Mouse (Mus musculus) heart, postnatal 0 days (tissue): Measurements from ENCODE around the gene Heatr5a. TPM values are rescaled to one million over a fixed set of nuclear protein-coding genes. Genes with fewer than 3 reads are reported as not detected.

Experiments
- ATAC-seq: fragments of 200-750 bp; cut with Nextera tagmentation; 2 replicates; pipeline ENCODE4 v1.8.0; 2017; ENCODE audit warnings: low read depth, moderate number of reproducible peaks, moderate library complexity; ENCODE audit not compliant: insufficient read depth
- DNase-seq: peaks from one replicate; pipeline ENCODE4 v3.0.0-alpha.2; 2016; ENCODE audit warnings: low spot score
- H3K27ac ChIP-seq: fragments of 300-500 bp; sonication (generic); 2 replicates; pipeline ENCODE4 v1.5.1; 2014; ENCODE audit warnings: low read depth, mild to moderate bottlenecking
- H3K27me3 ChIP-seq: fragments of 300-500 bp; sonication (generic); 2 replicates; pipeline ENCODE4 v1.6.1; 2014; ENCODE audit warnings: low read length, mixed read lengths; ENCODE audit not compliant: control insufficient read depth, insufficient read depth
- H3K36me3 ChIP-seq: fragments of 300-500 bp; sonication (generic); replicated peaks from 2 replicates; pipeline ENCODE4 v1.6.1; 2014; ENCODE audit warnings: low read length, mixed read lengths; ENCODE audit not compliant: control insufficient read depth, insufficient read depth
- H3K4me1 ChIP-seq: fragments of 300-500 bp; sonication (generic); 2 replicates; pipeline ENCODE4 v1.6.1; 2014; ENCODE audit warnings: antibody characterized with exemption; ENCODE audit not compliant: control insufficient read depth, insufficient read depth
- H3K4me2 ChIP-seq: fragments of 300-500 bp; sonication (generic); 2 replicates; pipeline ENCODE4 v1.6.1; 2014; ENCODE audit warnings: low read depth, mild to moderate bottlenecking, low read length, moderate library complexity
- H3K4me3 ChIP-seq: fragments of 300-500 bp; sonication (generic); 2 replicates; pipeline ENCODE4 v1.5.1; 2014; ENCODE audit warnings: low read depth, low read length
- H3K9ac ChIP-seq: fragments of 300-500 bp; sonication (generic); replicated peaks from 2 replicates; pipeline ENCODE4 v1.6.1; 2014; ENCODE audit warnings: low read depth, low read length, mixed read lengths
- H3K9me3 ChIP-seq: fragments of 300-500 bp; sonication (generic); replicated peaks from 2 replicates; pipeline ENCODE4 v1.6.1; 2016; ENCODE audit warnings: low read length; ENCODE audit not compliant: control insufficient read depth
- CTCF ChIP-seq: IDR thresholded peaks from 2 replicates; pipeline ENCODE4 v1.5.1; 2016; ENCODE audit warnings: antibody characterized with exemption, control low read depth, low read depth
- EP300 ChIP-seq: IDR thresholded peaks from 2 replicates; pipeline ENCODE4 v1.6.1; 2016; ENCODE audit warnings: antibody characterized with exemption, low read depth
- WGBS: fragments of 180-500 bp; shearing (Covaris S2); extraction: QIAGEN DNeasy Blood & Tissue Kit; methylation state at CpG from one replicate; pipeline ENCODE4 v1.1.7; 2014; 5-methylcytosine and 5-hydroxymethylcytosine counted together
- polyA plus RNA-seq: library from polyadenylated mRNA; unstranded; fragments of >200 nt; fragmentation: Nextera tagmentation; extraction: Ambion mirVana; gene quantifications from 2 replicates; pipeline ENCODE4 v1.2.1, GENCODE M21; 2015
- total RNA-seq: library from RNA; depleted of rRNA; stranded (reverse); fragments of >200 nt; gene quantifications from 2 replicates; pipeline ENCODE4 v1.2.3, GENCODE M21; 2014; ENCODE audit warnings: low replicate concordance

Heatr5a gene
- total and polyA plus RNA-seq, 2 experiments from 2014 or later: 3.7 to 41.9 TPM

DNA sequence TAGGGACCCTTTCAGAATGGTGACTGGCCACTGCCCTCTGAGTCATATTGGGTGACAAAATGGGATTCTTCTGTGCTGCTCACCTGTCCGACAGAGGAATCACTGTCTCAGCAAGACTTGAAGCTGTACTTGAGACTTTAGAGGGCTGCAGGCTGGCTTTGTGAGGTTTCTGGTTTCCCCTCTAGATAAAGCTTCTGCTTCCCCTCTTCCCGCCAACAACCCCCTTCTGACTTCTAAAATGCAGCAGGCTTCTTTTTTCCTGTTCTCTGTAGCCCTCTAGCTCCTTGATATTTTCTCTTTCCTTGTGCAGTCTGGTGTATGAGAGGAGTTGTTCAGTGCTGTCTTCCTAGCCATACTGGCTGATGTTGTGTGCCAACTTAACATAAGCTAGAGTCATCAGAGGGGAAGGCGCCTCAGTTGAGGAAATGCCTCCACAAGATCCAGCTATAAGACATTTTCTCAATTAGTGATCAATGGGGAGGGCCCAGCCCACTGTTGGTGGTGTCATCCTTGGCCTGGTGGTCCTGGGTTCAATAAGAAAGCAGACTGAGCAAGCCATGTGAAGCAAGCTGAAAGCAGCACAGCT lies 14.1 kb upstream of the Heatr5a start:
- no peaks in the 10 kb centered on the region for H3K27me3 ChIP-seq
- H3K4me2 ChIP-seq: no peak overlapping the region
- WGBS: 81% methylated on average over 3 of the region's 3 CpGs
- H3K4me3 ChIP-seq: no peak overlapping the region
- TF ChIP-seq CTCF (no peak), EP300 (no peak)
- no peaks in the 10 kb centered on the region for H3K36me3 ChIP-seq
- DNase-seq (no peak), ATAC-seq (no peak)
- H3K27ac ChIP-seq: no peak overlapping the region; the same call in 1 of the 2 replicates
- peaks cover 8% of the 10 kb centered on the region; the same call in 1 of the 2 replicates for H3K4me1 ChIP-seq
- H3K9me3 ChIP-seq: no peaks in the 10 kb centered on the region
- H3K9ac ChIP-seq: no peak overlapping the region

DNA sequence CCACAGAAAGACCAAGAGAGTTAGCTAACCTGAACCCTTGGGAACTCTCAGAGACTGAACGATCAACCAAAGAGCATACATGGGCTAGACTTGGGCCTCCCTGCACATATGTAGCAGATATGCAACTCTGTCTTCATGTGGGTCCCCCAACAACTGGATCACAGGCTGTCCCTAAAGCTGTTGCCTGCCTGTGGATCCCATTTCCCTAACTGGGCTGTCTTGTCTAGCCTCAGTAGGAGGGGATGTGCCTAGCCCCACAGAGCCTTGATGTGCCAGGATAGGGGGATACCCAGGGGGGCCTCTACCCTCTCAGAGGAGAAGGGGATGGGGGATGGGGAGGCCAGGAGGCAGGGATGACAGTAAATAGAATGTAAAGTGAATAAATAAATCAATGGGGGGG lies 12.5 kb upstream of the Heatr5a start:
- Histone ChIP-seq H3K36me3 (no peaks in the 10 kb centered on the region), H3K4me1 (peaks cover 8% of the 10 kb centered on the region; the same call in 1 of the 2 replicates), H3K4me2 (no peak overlapping the region), H3K4me3 (no peak overlapping the region), H3K27me3 (no peaks in the 10 kb centered on the region), H3K9ac (no peak overlapping the region), H3K27ac (no peak overlapping the region), H3K9me3 (no peaks in the 10 kb centered on the region)
- 82% methylated on average over 1 of the region's 1 CpGs for WGBS
- DNase-seq (no peak), ATAC-seq (no peak)
- no peak for TF ChIP-seq CTCF
- TF ChIP-seq EP300: no peak

- Histone ChIP-seq H3K4me3 (no peak overlapping the region), H3K27me3 (no peaks in the 10 kb centered on the region), H3K27ac (no peak overlapping the region), H3K4me2 (no peak overlapping the region), H3K9ac (no peak overlapping the region), H3K4me1 (no peaks in the 10 kb centered on the region), H3K36me3 (no peaks in the 10 kb centered on the region), H3K9me3 (no peaks in the 10 kb centered on the region)
- TF ChIP-seq EP300 (no peak), CTCF (no peak)
- ATAC-seq (no peak), DNase-seq (no peak)
- 58% methylated on average over 9 of the region's 9 CpGs for WGBS
Measured at GRCm38 (mm10) chr12:51976531-51976930, 5.4 kb upstream of the Heatr5a start.

- H3K4me3 ChIP-seq: no peak overlapping the region
- 94% methylated on average over 1 of the region's 1 CpGs for WGBS
- no peaks in the 10 kb centered on the region for H3K9me3 ChIP-seq
Measured at GRCm38 (mm10) chr12:51974381-51974780, 3.3 kb upstream of the Heatr5a start.

DNA sequence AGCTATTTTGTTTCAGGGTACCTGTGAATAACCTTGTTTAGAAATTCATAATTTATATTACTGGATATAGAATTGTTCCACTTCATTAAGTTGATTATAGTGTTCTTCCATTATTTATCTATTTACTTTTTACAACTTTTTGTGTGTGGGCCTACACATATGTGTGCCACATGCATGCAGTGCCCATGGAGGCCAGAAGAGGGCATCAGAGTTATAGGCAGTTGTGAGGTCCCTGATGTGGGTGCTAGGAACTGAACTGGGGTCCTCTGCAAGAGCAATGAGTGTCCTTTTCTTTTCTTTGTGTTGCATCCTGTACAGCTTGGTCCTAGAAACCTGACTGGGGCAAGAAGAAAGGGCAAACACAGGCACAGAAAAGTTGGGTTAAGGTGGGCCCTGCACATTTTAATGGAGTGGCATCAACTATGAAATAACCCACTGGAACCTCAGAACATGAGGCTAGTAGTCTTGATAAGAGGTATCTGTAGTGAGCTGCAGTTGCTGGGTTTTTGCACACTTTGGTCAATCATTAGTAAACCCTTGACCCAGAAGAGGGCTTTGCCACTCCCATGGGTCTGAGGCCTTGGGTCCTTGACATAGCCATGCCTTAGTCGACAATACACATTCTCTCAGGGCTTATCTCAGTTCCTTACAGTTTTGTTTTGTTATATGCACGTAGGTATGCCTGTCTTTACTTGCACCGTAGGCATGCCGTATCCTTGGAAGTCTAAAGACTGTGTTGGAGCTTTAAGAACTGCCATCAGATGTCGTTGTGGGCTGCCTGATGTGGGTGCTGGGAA lies 1.3 kb upstream of the Heatr5a start:
- Histone ChIP-seq H3K9me3 (no peaks in the 10 kb centered on the region), H3K4me1 (0 out of 2 replicates have a peak, but pooled peaks cover 11% of the 10 kb centered on the region), H3K4me3 (no peak overlapping the region), H3K27ac (no peak overlapping the region), H3K36me3 (no peaks in the 10 kb centered on the region), H3K4me2 (no peak overlapping the region), H3K27me3 (no peaks in the 10 kb centered on the region), H3K9ac (no peak overlapping the region)
- DNase-seq (no peak), ATAC-seq (no peak)
- WGBS: 96% methylated on average over 5 of the region's 5 CpGs
- TF ChIP-seq CTCF (no peak), EP300 (no peak)

More at GRCm38 (mm10) chr12:51974381-51974780, 3.3 kb upstream of the Heatr5a start:
- Histone ChIP-seq H3K27me3 (no peaks in the 10 kb centered on the region), H3K27ac (no peak overlapping the region), H3K9ac (no peak overlapping the region), H3K4me2 (no peak overlapping the region), H3K4me1 (0 out of 2 replicates have a peak, but pooled peaks cover 9% of the 10 kb centered on the region), H3K36me3 (no peaks in the 10 kb centered on the region)
- no peak for DNase-seq
- no peak for ATAC-seq
- TF ChIP-seq CTCF: no peak
- TF ChIP-seq EP300: no peak
